Mouse (Mus musculus): ENCODE measurements around the gene Thoc5. TPM values are rescaled to one million over a fixed set of nuclear protein-coding genes. Genes with fewer than 3 reads are reported as not detected.

Gene Thoc5
- 10 to 100 TPM; 35.7 to 45.4 TPM for total RNA-seq (2021)

DNA sequence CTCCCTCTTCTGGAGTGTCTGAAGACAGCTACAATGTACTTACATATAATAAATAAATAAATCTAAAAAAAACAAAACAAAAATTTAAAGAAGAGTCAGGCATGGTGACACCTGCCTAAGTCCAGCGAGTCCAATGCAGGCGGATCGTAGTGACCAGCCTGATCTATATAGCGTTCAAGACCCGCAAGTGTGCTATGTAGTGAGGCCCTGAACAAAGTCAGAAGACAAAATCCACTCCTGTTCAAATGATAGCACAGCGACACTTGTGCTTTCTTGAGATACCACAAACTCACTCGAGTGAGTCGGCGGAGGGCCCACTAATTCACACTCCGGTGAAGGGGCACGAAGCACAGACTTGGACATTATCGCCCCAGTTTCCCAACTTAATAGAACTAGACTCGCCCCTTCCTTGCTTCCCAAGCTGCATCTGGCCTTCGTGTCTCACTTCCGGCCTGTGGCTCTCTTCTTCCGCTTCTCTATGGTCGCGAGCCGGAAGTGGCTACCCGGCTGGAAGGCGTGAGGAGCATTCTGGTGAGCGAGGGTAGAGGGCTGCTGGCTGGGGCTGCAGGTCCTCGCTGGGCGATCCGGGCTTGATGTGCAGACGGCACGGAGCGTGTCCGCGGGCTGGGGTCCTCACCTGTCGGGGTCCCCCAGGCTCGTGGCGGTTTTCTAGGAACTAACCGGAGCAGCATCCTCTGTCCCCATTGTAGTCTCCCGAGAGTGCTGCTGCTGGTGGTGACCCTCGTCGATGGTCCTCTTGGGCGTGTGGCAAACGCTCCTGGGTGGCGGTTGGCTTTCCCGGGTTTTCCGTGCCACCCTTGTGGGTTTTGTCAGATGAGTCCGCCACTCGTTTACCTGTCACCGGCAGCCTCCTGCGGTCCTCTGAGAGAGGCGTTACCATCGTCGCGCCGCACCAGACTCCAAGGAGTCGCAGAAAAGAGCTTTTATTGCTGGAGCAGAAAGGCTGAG is at the start of gene Thoc5:
TSS of gene Thoc5 (plus strand) at position 473 of the 969 bp plus-strand sequence.
- DNase-seq (ENCODE audit: low spot score in 2 of 2): peak; percentile 86 to 88
- intact Hi-C loops (cut with DNase I): no loop called here

DNA sequence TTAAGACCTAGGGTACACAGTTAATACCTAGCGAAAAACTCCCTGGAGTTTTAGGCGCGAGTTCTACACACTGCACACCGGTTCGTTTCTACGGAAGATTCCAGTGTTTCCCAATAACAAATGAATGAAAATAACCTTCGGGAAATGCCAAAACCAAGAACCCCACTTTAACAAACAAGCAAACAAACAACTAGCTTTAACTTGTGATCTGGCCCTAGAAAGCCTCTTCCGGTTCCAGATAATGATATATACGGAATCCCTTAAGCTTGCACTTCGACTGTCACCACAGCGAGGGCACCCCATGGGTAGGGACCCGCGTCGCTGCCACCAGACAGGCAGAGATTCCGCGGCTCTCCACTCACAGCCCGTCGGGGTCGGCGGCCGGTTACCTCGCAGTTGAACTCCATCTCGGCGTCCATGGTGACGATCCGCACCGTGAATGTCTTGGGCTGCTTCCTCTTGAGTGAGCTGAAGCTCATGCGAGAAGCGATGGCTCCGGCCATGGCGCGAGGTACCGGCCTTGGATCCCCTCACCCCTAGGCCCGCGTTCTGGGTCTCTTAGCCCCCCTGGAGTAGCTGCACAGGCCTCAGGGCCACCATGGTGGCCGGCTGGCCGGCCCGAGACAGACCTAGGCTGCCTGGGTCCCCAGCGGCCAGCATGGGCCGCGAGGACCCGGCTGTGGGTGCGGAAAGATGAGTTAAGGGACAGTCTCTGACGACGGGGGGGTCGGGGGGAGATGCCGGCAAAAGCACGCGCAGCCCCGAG is 46.5 kb upstream of the Thoc5 start:
- DNase-seq (ENCODE audit: low spot score in 2 of 2): peak; percentile 31 to 47
- intact Hi-C loops (cut with DNase I): no loop called here

DNA sequence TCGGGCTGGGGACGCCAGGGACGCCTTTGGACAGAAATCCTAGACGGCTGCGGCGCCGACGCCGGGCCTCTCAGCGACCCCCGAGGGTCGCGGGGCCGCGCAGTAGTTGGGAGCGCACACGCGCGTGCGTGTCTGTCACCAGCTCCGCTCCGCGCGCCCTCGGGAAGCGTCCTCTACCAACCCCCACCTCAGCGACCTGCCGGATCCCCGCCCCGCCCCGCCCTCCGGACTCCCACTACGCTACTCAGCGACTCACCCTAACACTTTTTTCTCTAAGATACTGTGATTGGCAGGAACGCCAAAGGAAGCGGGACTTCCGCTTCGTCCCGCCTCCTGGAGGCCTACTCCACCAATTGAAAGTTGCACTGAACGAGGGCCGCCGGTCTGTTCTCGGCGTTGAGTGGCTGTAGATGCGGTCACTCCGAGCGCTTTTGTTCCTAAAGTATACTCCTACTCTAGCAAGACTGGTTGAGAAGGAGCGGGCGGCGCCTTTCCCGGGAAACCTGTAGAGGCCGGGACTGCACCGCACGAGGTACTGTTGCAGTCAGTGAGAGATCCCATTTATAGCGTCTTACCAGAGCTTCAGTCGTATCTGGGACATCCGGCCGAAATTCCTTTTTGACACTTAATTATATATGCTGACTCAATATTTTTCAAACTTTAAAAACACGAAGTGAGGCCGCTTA is 45.7 kb upstream of the Thoc5 start, which contains the start of gene Nf2:
TSS of gene Nf2 (minus strand) at position 279 of the 686 bp plus-strand sequence.
- intact Hi-C loops (cut with DNase I): no loop called here
- peak; percentile 97 to 98 for DNase-seq (ENCODE audit: low spot score in 2 of 2)

DNA sequence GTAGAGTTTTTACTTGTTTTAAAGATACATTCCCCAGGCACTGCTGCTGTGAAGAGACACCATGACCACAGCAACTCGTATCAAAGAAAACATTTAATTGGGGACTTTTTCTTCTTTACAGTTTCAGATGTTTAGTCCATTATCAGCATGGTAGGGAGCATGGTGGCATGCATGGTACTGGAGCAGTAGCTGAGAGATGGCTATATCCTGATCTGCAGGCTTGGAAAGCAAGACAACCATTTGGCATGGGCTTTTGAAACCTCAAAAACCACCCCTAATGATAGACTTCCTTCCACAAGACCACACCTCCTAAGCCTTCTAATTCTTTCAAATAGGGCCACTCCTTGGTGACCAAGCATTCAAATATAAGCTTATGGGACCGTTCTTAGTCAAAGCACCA is 44.7 kb upstream of the Thoc5 start:
- no peak for DNase-seq (ENCODE audit: low spot score in 2 of 2)
- intact Hi-C loops (cut with DNase I): no loop called here

DNA sequence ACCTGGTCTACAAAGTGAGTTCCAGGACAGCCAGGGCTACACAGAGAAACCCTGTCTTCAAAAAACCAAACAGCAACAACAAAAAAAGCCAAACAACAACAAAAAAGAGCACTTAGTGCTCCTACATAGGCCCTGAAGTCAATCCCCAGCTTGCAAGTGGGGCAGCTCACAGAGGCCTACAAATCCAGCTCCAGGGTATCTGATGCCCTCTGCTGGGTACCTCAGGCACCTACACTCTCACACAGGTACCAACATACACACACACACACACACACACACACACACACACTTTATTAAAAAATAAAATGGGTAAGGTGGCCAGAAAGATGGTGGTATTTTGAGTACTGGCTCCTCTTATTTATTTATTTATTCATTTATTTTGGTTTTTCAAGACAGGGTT is 42.1 kb upstream of the Thoc5 start:
- intact Hi-C loops (cut with DNase I): no loop called here

DNA sequence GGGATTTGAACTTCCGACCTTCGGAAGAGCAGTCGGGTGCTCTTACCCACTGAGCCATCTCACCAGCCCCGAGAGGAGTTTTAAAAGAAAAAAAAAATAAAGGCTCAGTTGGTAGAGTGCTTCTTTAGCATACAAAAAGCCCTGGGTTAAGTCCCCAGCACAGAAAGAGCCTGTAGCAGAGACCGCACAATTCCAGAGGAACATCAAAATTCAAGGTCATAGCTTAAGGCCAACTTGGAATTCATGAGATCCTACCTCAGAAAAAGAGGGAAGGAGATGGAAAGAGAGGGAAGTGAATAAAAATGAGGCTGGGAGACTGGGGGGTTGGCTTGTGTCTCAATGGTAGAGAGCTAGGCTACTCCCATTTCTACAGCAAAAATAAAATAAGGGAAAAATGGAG is 40.9 kb upstream of the Thoc5 start:
- intact Hi-C loops (cut with DNase I): no loop called here
- no peak for DNase-seq (ENCODE audit: low spot score in 2 of 2)

More for the DNA sequence above, 42.1 kb upstream of the Thoc5 start:
- DNase-seq (ENCODE audit: low spot score in 2 of 2): no peak

DNA sequence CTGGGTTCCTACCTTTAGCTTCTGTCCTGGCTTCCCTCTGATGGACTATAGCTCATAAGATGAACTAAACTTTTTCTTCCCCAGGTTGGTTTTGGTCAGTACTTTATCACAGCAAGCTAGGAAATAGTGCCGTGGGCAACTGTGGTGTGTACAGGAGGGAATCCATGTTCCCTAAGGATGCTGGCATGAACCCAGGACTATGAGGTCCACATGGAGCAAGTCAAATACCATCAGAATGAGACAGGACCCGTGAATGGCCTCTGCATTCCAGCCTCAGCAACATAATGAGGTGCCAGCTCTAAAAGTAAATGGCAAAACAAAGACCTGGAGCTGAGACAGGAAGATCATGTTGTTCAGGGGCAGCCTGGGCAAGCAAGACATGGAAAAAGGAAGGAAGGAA is 36.7 kb upstream of the Thoc5 start:
- DNase-seq (ENCODE audit: low spot score in 2 of 2): no peak
- intact Hi-C loops (cut with DNase I): no loop called here

DNA sequence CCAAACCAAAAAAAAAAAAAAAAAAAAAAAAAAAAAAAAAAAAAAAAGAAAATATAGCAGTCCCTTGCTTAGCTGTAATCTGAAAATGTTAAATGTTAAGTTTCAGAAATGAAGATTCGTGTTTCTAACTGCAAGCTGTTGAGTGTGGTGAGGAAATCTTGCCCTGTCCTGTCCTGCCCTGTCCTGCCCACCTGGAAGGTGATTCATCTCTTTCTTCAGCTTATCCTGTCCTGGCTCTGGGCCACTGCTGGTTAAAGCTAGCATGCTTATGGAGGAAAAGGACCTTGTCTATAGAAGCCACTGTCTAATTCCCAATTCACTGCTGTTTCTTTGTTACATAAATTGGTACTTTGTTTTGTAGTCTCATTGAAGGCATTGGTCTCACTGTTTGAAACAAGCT is 34.1 kb upstream of the Thoc5 start:
- intact Hi-C loops (cut with DNase I): no loop called here
- no peak for DNase-seq (ENCODE audit: low spot score in 2 of 2)

DNA sequence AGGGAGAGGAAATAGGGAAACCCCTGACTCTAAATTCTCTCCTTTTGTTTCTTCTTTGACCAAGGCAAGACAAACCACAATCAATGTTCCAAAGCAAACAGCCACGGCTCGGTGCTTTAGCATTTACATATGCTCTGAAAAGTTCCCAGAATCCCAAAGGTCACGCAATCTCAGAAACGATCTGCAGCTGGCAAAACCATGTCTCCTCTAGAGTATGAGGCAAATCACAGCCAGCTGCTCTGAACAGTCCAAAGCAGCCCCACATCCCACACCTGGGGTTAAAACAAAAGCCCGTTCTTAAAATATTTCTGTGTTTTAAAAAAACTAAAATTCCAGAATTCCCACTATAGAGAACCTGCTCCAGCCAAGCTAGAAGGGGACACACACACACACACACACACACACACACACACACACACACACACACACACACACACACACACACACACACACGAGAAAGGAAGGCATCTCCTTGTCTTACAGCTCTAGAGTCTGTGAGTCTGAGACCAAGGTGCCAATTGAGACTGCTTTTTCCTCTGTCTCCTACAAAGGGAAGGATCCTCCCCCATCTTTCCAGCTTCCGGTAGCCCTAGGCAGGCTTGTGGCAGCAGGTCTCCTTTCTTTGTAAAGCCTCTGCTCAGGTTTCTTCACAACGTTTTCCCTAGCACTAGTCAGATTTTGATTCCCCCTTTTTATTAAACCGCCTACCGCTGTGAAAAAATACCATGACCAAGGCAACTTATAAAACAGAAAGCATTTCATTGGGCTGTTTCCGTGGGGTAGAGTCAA is 33.1 kb upstream of the Thoc5 start:
- intact Hi-C loops (cut with DNase I): no loop called here
- DNase-seq (ENCODE audit: low spot score in 2 of 2): no peak

DNA sequence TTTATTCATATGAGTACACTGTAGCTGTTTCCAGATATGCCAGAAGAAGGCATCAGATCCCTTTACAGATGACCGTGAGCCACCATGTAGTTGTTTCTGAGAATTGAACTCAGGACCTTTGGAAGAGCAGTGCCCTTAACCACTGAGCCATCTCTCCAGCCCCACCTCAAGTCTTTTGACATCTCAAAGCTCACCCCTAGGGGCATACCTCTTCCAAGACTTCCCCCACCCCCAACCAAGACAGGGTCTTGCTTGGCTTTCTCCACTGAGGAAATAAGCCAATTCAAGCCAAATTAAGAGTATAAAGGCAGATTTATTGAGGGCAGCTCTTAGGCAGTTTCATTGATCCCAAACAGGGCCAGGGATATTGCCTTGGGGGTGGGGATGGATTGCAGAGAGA is 32.4 kb upstream of the Thoc5 start:
- no peak for DNase-seq (ENCODE audit: low spot score in 2 of 2)
- intact Hi-C loops (cut with DNase I): no loop called here

DNA sequence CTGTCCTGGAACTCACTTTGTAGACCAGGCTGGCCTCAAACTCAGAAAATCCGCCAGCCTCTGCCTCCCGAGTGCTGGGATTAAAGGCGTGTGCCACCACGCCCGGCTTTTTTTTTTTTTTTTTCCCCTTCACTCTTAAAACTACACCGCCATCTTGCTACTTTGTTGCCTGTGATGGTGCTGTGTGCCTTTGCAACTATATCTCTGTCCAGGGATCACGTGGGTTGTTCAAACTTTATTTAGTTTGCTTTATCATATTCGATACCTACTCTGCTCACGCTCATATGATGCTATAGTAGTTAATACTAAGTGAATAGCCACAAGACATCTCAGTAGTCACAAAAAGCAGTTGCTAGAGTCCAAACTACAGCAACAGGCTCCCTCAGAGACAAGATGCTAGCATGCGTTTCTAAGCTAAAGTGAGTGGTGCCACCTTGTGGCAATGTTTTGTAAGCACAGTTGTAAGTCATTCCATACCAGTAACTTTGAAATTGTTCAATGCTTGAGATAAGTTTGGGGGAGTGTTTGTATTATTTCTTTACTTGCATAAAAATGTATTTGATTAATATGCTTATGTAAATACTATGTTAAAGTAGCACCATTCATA is 29.4 kb upstream of the Thoc5 start:
- DNase-seq (ENCODE audit: low spot score in 2 of 2): peak; percentile 28 to 49
- intact Hi-C loops (cut with DNase I): loop anchor here (2.0 kb wide), 1 partner anchor 429 kb away; no protein-coding TSS in a partner anchor

DNA sequence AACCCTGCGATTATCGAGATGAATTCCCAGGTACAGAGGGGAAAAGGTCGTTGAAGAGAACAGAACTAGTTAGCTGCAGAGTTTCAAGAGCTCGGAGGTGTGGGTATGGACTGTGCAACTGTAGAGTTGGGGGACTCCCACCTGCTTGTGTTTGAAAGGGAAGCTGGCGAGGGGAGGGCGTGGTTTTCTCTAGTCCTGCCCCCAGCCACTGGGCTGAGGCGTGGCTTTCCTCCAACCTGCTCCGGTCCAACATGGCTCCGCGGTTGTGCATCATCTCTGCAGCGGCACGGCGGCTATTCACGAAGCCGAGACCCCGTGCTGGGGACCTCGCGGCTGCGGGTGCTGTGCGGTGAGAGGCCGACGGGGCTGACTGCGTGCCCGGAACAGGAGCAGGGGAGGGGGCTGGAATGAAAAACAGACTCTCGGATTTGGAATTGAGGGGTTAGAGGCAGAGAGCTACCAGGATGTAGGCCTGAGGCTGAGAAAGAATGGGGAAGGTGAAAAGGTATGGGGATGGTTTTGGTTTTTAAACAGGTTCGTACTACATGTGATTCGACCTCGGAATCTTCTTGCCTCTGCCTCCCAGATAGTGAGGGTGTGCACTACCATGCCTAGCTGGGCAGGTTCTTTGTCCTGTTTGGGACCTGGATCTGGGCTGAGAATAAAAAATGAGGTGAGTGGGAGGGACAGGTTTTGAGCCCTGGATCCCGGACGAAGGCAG is 21.2 kb upstream of the Thoc5 start, which contains the start of gene Nipsnap1:
TSS of gene Nipsnap1 (plus strand) at position 197 of the 721 bp plus-strand sequence.
- peak; percentile 74 to 81 for DNase-seq (ENCODE audit: low spot score in 2 of 2)
- intact Hi-C loops (cut with DNase I): no loop called here

DNA sequence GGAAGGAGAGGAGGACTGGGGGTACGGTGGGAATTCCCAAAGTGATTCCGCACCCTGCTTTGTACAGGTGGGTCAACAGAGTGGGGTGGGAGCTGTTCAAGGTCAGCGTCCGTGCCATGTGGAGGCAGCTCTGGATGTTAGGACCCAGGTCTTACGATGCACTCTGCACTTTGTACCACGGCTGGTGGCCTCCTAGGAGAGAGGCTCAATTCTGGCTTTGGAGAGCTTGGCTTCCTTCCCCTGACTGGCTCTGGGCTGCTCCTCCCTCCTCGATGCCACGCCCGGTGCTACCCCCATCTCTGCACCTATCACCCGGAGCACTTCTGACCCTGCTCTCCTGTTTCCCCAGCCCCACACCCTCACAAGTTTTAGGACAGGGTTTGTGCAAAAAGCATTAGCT is 20.6 kb upstream of the Thoc5 start:
- intact Hi-C loops (cut with DNase I): no loop called here
- DNase-seq (ENCODE audit: low spot score in 2 of 2): no peak

DNA sequence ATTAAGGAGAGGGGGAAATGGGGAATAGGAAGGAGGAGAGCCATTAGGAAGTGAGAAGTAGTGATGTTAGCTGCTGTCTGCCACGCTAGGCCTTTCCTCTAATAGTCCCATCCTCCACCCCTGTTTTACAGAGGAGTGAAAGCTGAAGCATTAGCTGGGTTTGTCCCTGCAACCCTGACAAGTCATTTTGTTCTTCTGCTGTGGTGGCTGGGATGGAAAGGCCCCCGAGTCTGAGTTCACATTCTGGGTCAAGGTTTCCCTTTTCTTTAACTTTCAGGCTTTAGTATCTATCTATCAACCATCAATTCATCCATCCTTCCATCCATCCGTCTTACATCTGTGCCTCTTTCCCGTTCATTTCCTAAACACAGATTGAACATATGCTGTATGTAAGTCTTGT is 14.0 kb upstream of the Thoc5 start:
- intact Hi-C loops (cut with DNase I): no loop called here
- DNase-seq (ENCODE audit: low spot score in 2 of 2): no peak

DNA sequence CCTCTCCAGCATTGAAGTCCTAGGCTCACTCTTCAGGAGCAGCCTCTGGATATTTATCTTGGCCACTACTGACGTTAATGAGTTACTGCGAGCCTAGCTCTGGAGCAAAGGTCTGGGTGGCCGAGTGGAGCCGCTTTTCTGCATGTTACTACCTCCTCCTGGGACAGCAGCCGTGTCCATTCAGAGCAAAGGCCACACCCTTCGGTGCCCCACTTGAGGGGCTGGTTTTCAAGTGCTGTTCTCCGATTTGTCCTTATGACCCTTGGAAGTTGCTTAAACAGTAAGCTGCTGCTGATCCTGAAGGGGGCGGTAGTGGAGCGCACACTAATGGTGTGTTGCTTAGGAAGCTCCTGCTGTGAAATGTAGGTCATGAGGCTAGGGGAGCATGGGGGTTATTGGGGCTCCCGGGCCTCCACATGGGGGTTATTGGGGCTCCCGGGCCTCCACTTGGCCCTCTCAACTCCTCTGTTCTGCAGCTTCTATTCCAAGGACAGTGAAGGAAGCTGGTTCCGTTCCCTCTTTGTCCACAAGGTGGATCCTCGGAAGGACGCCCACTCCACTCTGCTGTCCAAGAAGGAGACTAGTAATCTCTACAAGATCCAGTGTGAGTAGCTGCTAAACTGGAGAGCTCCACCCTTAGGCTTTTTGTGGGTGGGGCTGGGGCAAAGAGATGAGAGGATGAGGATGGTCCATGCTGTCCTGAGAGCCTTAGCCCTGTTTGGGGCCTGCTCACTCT is 12.1 kb upstream of the Thoc5 start:
- no peak for DNase-seq (ENCODE audit: low spot score in 2 of 2)
- intact Hi-C loops (cut with DNase I): no loop called here

DNA sequence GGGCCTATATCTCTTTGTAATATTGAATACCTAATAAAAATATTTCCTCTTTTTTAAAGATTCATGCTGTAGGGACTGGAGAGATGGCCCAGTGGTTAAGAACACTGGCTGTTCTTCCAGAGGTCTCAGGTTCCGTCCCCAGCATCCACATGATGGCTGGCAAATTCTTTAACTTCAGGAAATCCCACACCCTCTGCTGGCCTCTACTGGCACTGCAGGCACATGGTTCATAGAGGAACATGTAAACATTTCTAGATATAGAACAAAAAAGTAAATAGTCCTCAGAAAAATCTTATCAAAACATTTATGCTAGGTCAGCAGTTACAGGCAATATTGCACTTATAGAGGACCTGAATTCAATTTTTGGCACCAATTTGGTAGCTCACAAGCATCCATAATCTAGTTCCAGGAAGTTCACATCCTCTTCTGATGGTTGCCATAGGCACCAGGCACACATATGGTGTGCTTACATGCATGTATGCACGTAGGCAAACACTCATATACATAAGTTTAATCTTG is 9.7 kb upstream of the Thoc5 start:
- intact Hi-C loops (cut with DNase I): no loop called here
- peak in 1 of 2 experiments; percentile 34 for DNase-seq (ENCODE audit: low spot score in 2 of 2)

DNA sequence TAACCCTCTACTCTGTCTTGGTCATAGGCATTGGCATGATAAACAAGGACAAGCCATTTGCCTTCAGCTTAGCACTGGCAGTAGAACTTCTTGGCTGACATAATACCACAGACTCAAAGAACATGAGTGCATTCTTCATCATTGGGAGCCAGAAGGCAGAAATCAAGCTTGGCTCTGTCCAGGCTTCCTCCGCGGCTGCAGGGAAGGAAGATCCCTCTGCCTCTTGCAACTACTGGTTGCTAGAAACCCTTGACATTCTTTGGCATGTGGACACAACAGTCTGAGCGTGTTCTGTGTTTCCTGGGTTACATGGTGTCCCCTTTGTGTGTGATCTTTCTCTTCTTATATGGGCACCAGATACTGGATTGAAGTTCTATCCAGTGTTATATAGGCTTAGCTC is 8.1 kb upstream of the Thoc5 start:
- no peak for DNase-seq (ENCODE audit: low spot score in 2 of 2)
- intact Hi-C loops (cut with DNase I): no loop called here

All from left cerebral cortex, postnatal 36 days (tissue).